Mouse (Mus musculus) spleen, adult 18-20 months (tissue): Measurements from ENCODE around the gene Fermt3.
A peak's percentile ranks its signal among the peaks of the same experiment; 100 is the strongest.

Experiments used
- DNase-seq, 2 experiments: peaks; one replicate each; pipeline ENCODE4 v3.0.0; 2022; ENCODE audit warnings: mixed read lengths in 2 of 2

Gene Fermt3

GRCm38 (mm10) chr19:6987904-6988285 is 31.4 kb downstream of the Fermt3 start:
- no peak for DNase-seq

DNA sequence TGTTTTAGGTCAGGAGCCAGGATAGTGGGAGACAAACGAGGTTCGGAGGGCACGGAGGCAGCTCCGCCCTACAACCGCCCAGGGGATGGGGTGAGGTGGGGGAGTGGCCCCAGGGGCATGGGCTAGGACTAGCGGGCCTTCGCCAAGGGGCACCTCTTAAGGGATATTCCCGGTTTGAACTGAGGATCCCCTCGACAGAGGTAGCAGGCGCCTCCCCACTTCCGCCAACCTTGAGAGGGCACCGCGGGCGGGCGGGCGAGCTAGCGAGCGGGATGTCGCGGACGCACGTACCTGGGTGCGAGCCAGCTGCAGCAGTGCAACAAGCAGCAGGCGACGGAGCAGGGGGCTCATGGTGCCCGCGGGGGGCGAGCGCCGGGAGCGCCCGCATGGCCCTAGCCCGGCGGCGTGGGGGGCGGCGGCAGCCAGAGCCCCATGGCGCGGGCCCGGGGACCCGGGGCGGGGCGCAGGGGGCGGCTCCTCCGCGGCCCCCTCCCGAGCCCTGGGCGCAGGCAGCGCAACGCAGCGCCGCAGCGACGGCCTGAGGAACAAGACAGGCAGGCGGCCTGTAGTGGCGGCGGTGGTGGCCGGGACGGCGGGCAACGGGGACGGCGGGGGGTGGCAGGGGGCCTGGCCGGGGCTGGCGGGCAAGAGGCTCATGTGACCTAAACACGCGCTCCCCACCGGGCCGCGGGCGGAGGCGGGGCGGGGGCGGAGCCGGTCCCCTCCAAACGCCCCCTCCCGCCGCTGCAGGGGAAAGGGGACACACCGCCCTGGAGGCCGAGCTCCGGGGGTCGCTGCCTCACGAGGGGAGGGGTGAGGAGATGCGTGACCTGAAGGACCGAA is 32.0 kb downstream of the Fermt3 start, which contains the start of gene Vegfb:
Vegfb (minus strand) TSS at position 591 of the 843 bp plus-strand sequence.
- peak; percentile 52 to 71 for DNase-seq

DNA sequence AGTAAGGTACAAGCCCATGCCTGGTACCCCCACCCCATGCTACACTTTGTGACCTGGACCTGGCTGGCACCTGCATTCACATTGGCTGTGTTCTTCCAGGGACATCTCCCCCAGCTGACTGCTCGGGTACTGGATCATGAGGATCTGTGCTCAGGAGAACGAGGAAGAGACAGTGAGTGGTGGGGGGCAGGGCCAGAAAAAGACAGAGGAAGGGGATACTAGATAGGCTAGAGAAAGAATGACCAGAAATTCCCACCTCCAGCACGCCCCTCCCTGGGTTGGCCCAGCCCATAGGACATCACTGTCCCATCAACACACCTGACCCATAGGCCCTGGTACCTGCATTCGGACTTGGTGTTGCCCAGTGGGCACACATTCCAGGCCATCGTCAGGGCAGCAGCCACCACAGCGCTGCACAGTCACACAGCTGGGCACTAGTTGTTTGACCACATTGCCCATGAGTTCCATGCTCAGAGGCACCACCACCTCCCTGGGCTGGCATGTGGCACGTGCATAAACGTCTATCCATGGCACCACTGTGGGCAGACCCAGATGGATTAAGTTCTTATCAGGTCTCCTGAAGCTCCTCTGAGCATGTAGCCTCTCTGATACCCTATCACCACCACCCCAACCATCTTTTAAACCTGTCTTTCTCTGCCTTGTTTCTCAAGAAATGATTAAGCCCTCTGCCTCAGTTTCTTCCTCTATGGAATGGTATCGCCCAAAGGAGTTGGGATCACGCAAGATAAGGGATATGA is 33.1 kb downstream of the Fermt3 start:
- no peak for DNase-seq

- no peak for DNase-seq
Observed at GRCm38 (mm10) chr19:6985300-6985699, 34.0 kb downstream of the Fermt3 start.

- no peak for DNase-seq
Observed at GRCm38 (mm10) chr19:6983621-6984020, 35.6 kb downstream of the Fermt3 start.

DNA sequence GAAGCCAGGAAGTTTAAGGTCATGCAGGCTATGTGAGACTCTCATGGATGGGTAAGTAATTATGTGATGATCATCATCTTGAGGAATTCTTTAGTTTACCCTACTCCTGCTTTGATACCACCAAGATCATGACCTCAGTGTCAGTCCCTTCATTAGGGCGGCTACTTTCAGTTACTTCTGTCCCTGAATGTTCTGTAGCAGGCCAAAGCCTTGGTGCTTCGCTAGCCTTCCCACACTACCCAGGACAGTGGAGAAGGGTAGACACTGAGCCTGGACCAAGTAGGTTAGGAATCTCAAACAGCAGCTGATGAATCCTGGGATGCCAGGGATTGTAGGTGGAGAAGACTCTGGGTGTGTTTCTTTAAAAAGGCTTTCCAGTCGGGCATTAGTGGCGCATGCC is 37.8 kb downstream of the Fermt3 start:
- DNase-seq, result no peak

DNA sequence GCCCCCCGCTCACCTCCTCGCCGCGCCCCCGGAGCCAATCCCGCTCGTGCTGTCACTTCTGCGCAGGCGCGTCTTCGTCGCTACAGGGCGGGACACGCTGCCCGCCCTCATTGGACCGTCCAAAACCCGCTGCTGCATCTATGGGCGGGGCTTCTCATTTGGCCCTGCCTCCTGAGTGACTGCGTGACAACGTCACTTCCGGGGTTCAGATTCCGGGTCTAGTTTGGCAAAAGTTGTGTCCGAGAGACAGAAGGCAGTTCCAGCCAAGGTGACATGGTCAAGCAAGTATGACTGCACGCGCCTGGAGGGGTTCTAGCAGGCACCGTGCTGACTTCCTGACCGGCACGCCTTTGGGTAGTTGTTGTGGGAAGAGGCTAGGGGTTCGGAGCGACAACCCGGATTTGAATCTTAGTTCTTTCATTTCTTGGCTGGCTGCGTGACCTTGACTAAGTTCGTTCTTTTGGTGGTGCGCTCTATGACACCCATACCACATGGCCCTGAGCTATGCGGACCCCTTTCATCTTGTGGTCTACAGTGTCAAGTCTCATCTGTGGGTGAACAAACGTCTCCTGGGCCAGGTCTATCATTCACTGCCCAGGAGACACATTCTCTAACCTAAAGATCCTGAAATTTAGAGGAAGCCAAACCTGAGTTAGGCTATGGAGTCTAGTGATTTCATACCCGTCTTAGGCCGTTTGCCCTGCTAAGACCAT is 38.7 kb downstream of the Fermt3 start, which contains the start of gene Fkbp2:
Fkbp2 (minus strand) TSS at position 121 of the 713 bp plus-strand sequence.
- DNase-seq, result peak; percentile 97 to 98

GRCm38 (mm10) chr19:6979486-6980380 is 39.5 kb downstream of the Fermt3 start:
- DNase-seq, result peak; percentile 99

DNA sequence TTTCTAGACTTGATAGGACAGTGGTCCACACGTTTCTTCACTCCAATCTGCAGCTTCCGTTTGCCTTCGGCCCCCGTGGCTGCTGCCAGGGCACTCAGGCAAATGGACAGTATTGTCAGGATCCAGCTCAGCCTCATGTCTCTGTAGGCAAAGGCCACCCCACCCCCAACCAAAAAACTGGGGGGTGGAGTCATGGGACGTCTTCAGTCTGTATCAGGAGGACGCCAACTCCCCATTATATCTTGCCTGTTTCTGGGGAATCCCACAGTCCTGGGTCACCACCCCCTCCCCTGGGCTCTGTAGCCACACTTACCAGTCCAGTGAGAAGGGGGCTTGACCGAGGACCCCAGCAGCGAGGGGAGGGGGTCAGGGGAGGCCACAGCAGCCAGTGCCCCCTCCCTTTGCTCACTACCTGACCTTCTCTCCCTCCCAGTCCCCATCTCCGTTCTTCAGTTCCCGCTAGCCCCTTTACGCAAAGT is 40.2 kb downstream of the Fermt3 start:
- no peak for DNase-seq

- DNase-seq, result no peak
Observed at GRCm38 (mm10) chr19:6978639-6978974, 40.7 kb downstream of the Fermt3 start.

DNA sequence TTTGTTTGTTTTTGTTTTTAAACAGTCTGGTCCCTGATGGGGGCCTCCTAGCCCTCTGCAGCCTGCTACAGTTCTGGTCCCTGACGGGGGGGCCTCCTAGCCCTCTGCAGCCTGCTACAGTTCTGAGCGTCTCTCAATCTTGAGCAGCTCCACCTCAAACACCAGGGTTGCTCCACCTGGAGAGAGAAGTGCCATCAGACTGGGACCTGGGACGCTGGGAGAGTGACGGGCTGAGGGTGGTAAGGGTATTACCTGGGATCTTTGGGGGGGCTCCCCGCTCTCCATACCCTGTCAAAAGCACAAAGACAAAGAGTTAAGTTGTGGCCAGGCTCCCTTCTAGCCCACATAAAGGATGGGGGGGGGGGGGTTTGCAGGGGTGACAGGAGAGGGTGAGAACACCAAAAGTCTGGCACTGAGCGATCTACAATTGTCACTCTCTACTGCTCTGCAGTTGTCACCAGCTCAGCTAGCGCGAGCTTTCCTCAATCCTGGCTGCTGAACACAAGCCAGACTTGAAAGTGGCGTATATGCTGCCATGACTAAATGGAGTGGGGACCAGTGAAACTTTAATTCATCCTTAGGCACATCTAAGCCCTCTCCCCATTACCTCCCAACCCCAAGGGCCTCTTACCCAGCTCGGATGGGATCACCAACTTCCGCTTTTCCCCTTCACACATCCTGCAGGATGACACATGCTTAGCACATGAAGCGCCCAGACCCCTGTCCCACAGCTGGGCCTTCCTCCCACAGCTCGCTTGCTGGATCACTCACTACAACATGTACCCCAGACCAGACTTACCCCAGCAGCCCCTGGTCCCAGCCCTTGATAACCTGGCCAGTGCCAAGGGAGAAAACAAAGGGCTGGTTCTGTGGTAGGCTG is 41.3 kb downstream of the Fermt3 start:
- DNase-seq, result no peak

DNA sequence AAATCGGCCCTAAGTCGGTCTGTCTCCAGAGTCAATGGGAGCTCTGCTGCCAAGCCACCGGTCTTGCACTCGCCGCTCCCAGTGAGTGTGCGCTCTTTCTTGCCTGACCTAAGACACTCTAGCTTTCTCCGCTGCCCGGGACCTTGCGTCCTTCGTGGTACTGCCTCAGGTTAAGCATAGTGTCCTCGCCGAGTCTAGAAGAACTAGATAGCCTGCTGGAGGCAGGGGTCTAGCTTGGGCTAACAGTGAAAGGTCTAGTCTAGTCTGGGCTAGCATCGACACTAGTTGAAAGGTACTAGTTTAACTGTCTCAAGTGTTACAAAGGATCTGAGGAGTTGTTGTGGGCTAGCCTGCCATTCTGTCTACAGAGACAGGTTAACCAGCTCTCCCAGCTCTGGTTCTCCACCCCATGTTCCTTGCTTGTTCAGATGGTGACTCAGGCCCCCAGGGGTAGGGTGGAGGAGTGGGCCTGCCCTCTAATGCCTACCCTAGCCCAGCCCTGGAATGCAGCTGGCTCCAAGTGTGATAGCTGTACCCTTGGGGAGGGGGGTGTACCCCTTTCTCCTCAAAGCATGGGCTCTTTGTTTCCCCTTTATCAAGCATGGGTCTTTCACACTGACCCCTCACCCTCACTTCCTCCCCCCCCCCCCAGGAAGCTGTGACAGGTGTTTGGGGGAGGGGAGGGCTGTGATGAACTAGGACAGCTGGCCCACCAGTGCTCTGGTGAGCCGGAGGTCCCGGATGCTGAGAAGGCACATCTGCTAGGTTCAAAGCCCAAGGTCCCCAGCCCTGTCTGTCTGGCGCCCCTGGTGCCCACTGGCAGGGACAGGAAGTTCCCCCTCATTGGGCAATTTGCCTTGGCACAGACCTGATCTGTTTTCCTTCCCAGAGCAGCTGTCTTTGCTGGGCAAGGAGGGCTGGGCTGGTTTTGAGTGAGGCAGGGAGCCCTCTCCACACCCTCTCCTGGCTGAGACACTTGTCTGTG is 43.4 kb downstream of the Fermt3 start, which contains the start of gene Plcb3:
Plcb3 (minus strand) TSS at position 934 of the 985 bp plus-strand sequence.
- DNase-seq, result peak in 1 of 2 experiments; percentile 42

DNA sequence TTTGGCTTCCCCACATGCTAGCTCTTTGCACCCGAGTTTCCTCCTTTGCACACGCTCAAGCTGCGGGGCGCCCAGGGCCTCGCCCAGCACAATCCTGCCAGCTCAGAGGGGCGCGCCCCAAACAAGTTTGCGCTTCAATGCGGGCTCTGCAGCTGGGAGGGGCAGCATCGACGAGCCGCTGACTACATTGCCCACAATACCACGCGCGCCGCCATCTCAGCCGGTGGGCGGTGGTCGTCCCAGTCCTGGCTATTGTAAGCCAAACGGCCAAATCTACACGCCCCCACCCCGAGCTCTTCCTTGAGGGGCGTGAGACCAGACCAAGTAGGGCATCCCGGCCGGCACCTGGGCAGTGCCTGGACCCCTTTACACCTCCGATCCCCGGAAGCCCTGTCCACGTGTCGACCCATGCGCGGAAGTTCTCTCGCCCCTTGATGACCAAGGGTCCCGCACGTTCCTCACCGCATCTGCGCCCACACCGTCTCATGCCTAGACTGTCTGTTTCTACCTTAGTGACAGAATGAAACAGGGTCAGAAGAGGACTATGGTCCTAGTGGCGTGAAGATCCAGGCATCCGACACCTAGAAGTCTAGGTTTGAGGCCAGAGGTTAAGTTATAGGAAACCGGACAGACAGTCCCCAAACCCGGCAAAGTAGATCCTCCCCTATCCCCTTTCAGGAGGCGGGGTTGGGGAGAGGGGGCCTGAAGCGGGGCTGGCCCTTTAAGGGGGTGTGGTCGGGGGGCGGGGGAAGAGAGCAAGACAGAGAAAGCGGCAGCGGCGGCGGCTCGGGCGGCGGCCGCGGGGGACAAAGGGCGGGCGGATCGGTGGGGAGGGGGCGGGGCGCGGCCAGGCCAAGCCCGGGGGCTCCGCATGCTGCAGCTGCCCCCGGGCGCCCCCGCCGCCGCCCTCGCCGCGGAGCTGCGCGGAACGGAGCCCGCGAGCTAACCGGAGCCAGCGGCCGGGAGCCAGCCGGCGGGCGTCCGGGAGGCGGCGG is 44.8 kb downstream of the Fermt3 start, which contains the start of gene Ppp1r14b:
Ppp1r14b (plus strand) TSS at position 758 of the 995 bp plus-strand sequence.
- DNase-seq, result peak; percentile 64 to 75

DNA sequence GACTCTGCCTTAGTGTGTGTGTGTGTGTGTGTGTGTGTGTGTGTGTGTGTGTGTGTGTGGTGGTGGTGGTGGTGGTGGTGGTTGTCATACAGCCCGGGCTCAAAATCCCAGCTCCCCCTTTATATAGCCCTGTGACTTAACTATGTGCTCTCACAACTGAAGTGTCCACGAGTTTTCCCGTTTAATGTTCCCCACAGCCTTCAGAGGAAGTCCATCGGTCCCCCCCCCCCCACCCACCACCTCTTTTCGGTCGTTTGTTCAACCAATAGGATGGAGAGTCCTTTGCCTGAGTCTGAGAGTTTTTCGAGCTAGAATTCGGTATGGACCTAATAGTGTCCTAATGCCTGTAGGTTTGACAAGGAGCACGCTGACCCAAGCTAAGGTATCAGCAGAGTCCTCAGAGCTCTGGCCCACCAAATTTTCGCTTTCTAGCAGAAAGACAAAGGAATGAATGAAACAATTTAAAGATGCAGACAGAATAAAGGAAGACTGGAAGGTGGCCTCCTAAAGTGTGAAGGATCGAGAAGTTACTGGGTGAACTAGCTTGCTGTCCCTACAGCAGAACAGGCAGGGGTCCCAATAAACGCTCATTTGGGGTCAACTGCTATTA is 45.6 kb downstream of the Fermt3 start:
- no peak for DNase-seq

DNA sequence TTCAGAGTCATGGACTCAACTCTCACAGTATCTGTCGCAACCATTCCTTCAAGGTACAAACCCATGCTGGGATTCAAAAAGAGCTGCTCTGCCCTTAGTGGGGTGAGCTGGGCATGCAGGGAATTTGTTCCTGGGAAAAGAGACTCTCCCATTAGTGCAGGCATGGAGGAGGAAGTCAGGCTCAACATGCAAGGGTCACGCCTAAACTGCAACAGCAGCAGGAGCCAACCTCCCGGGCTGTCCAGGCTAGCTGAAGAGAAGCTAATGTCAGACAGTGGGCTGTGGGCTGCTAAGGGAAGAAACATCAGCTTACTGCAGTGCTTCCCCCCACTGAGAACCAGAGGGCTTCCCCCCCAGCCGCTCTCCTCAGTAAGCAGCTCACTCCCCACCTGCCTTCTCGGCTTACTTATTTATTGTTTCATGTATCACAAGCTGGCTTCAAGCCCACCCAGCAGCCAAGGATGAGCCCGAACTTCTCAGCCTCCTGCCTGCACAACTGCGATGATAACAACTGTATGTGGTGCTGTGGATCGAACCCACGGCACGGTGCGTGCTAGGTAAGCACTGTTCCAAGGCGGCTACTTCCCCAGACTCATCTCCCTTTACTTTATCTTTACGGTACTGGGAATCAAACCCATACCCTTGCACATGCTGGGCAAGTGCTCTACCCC is 46.9 kb downstream of the Fermt3 start:
- no peak for DNase-seq

- no peak for DNase-seq
Observed at GRCm38 (mm10) chr19:6971644-6972043, 47.6 kb downstream of the Fermt3 start.

DNA sequence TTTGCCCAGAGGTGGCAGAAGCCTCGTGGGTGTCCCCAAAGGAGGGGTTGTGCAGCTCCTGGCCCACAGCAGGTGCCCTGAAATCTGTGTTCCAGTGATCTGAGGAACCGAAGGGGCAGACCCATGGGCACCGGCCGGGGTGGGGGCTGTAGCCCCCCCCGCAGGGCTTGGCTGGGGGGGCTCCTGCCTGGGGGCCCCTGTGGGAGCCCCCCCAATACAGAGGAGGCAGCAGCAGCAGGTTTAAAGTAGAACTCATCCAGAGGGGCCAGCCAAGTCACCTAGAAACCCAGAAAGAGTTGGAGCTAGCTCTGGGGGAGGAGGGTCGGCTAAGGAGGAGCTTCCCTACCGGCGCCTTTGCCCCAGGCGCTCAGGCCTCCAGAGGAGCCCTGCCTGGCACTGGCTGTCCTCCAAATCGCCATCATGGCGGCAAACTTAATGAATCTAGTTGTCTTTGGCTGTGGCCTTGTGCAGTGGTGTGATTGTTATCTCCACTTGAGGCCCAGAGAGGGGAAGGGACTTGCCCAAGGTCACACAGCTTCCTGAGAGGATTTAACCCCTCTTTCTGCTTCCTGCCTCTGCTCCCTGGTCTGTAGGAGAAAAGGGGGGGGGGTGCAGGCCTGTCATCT is 48.7 kb downstream of the Fermt3 start:
- no peak for DNase-seq
